Mouse (Mus musculus): ENCODE measurements around the gene Prps1l1. TPM values are rescaled to one million over a fixed set of nuclear protein-coding genes. Genes with fewer than 3 reads are reported as not detected.

Prps1l1 gene
- polyA plus RNA-seq, 1 experiment from 2014 or later: not detected

DNA sequence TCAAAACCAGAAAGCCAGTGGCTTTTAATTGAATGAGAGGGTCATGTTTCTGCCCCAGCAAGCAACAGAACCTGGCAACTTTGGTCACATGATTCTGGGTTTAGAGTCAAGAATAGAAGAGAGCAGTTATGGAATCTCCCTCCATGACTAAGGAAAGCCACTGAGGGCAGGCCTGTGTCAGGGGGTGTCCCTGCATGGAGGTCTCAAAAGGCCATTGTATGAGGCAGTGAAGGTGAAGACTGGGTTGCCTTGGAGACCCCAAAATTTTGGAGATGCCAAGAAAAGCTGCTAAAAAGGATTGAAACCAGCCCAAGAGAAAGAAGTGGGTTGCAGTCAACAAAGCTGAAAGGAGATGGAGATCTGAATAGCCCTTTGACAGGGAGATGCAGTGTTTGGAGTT lies 21.2 kb downstream of the Prps1l1 start:
- Histone ChIP-seq H3K9ac (no peak overlapping the region), H3K4me2 (no peak overlapping the region), H3K36me3 (no peaks in the 10 kb centered on the region), H3K27me3 (no peaks in the 10 kb centered on the region), H3K9me3 (replicated peaks) (no peaks in the 10 kb centered on the region), H3K4me1 (replicated peaks) (no peaks in the 10 kb centered on the region), H3K27ac (no peak overlapping the region), H3K4me3 (no peak overlapping the region)
- ATAC-seq (replicated peaks; ENCODE audit: insufficient number of reproducible peaks, insufficient read depth, low FRiP score, low read depth): no peak

DNA sequence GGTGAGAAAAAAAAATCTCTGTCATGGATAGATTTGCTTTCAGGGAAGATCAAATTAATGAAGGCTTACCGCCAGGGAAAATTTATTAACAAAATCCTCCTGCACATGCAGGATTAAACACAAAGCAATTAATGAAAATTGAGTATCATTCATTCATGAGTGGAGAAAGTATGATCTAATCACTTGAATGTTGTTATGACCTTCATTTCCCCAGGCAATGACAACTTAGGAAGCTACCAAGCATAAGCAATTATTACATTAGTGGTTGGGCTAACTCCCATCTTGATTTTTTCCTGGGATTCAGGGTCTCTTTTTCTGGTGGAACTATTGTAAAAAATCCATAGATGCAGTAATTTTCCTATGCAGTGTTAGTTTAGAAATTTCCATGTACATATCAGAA lies 23.3 kb downstream of the Prps1l1 start:
- Histone ChIP-seq H3K9ac (no peak overlapping the region), H3K27me3 (no peaks in the 10 kb centered on the region), H3K9me3 (replicated peaks) (no peaks in the 10 kb centered on the region), H3K36me3 (no peaks in the 10 kb centered on the region), H3K4me2 (no peak overlapping the region), H3K27ac (no peak overlapping the region), H3K4me1 (replicated peaks) (no peaks in the 10 kb centered on the region), H3K4me3 (no peak overlapping the region)
- no peak for ATAC-seq (replicated peaks; ENCODE audit: insufficient number of reproducible peaks, insufficient read depth, low FRiP score, low read depth)
- WGBS: 84% methylated on average over 1 of the region's 1 CpGs

GRCm38 (mm10) chr12:35008340-35009137 lies 24.0 kb downstream of the Prps1l1 start:
- ATAC-seq (replicated peaks; ENCODE audit: insufficient number of reproducible peaks, insufficient read depth, low FRiP score, low read depth): no peak

GRCm38 (mm10) chr12:35011462-35011861 lies 26.9 kb downstream of the Prps1l1 start:
- no peak overlapping the region for H3K4me2 ChIP-seq
- H3K9me3 ChIP-seq (replicated peaks): no peaks in the 10 kb centered on the region
- 48% methylated on average over 1 of the region's 1 CpGs for WGBS
- no peak overlapping the region for H3K4me3 ChIP-seq
- H3K36me3 ChIP-seq: no peaks in the 10 kb centered on the region
- no peaks in the 10 kb centered on the region for H3K27me3 ChIP-seq
- no peak for ATAC-seq (replicated peaks; ENCODE audit: insufficient number of reproducible peaks, insufficient read depth, low FRiP score, low read depth)
- no peaks in the 10 kb centered on the region for H3K4me1 ChIP-seq (replicated peaks)
- H3K9ac ChIP-seq: no peak overlapping the region
- H3K27ac ChIP-seq: no peak overlapping the region

More at GRCm38 (mm10) chr12:35008340-35009137, 24.0 kb downstream of the Prps1l1 start:
- Histone ChIP-seq H3K4me3 (no peak overlapping the region), H3K36me3 (no peaks in the 10 kb centered on the region), H3K27me3 (no peaks in the 10 kb centered on the region), H3K4me2 (no peak overlapping the region), H3K4me1 (replicated peaks) (no peaks in the 10 kb centered on the region), H3K9me3 (replicated peaks) (no peaks in the 10 kb centered on the region), H3K27ac (no peak overlapping the region), H3K9ac (no peak overlapping the region)
- WGBS: 65% methylated on average over 11 of the region's 11 CpGs

GRCm38 (mm10) chr12:35013950-35014349 lies 29.4 kb downstream of the Prps1l1 start:
- H3K4me1 ChIP-seq (replicated peaks): no peaks in the 10 kb centered on the region
- H3K36me3 ChIP-seq: no peaks in the 10 kb centered on the region
- no peaks in the 10 kb centered on the region for H3K27me3 ChIP-seq
- H3K9ac ChIP-seq: no peak overlapping the region
- H3K9me3 ChIP-seq (replicated peaks): no peaks in the 10 kb centered on the region
- H3K4me3 ChIP-seq: no peak overlapping the region
- H3K4me2 ChIP-seq: no peak overlapping the region
- no peak for ATAC-seq (replicated peaks; ENCODE audit: insufficient number of reproducible peaks, insufficient read depth, low FRiP score, low read depth)
- H3K27ac ChIP-seq: no peak overlapping the region
- 47% methylated on average over 2 of the region's 2 CpGs for WGBS

- Histone ChIP-seq H3K9ac (no peak overlapping the region), H3K36me3 (no peaks in the 10 kb centered on the region), H3K4me2 (no peak overlapping the region), H3K27me3 (no peaks in the 10 kb centered on the region), H3K4me3 (no peak overlapping the region), H3K27ac (no peak overlapping the region), H3K9me3 (replicated peaks) (no peaks in the 10 kb centered on the region), H3K4me1 (replicated peaks) (no peaks in the 10 kb centered on the region)
- ATAC-seq (replicated peaks; ENCODE audit: insufficient number of reproducible peaks, insufficient read depth, low FRiP score, low read depth): no peak
- WGBS: 55% methylated on average over 3 of the region's 3 CpGs
Measured at GRCm38 (mm10) chr12:35016056-35016455, 31.5 kb downstream of the Prps1l1 start.

- Histone ChIP-seq H3K4me3 (no peak overlapping the region), H3K9ac (no peak overlapping the region), H3K36me3 (no peaks in the 10 kb centered on the region), H3K4me2 (no peak overlapping the region), H3K4me1 (replicated peaks) (no peaks in the 10 kb centered on the region), H3K9me3 (replicated peaks) (no peaks in the 10 kb centered on the region), H3K27ac (no peak overlapping the region), H3K27me3 (no peaks in the 10 kb centered on the region)
- ATAC-seq (replicated peaks; ENCODE audit: insufficient number of reproducible peaks, insufficient read depth, low FRiP score, low read depth): no peak
- 76% methylated on average over 9 of the region's 9 CpGs for WGBS
Measured at GRCm38 (mm10) chr12:35016481-35017250, 32.1 kb downstream of the Prps1l1 start.

GRCm38 (mm10) chr12:35018679-35019237 lies 34.2 kb downstream of the Prps1l1 start:
- no peak overlapping the region for H3K4me3 ChIP-seq
- no peak overlapping the region for H3K4me2 ChIP-seq
- H3K9ac ChIP-seq: no peak overlapping the region
- H3K27me3 ChIP-seq: no peaks in the 10 kb centered on the region
- H3K27ac ChIP-seq: no peak overlapping the region
- H3K36me3 ChIP-seq: no peaks in the 10 kb centered on the region
- H3K9me3 ChIP-seq (replicated peaks): no peaks in the 10 kb centered on the region
- 74% methylated on average over 9 of the region's 9 CpGs for WGBS
- no peak for ATAC-seq (replicated peaks; ENCODE audit: insufficient number of reproducible peaks, insufficient read depth, low FRiP score, low read depth)
- no peaks in the 10 kb centered on the region for H3K4me1 ChIP-seq (replicated peaks)

- Histone ChIP-seq H3K9me3 (replicated peaks) (no peaks in the 10 kb centered on the region), H3K4me1 (replicated peaks) (no peaks in the 10 kb centered on the region), H3K4me3 (no peak overlapping the region), H3K9ac (no peak overlapping the region), H3K4me2 (no peak overlapping the region), H3K27ac (no peak overlapping the region), H3K36me3 (no peaks in the 10 kb centered on the region), H3K27me3 (no peaks in the 10 kb centered on the region)
- ATAC-seq (replicated peaks; ENCODE audit: insufficient number of reproducible peaks, insufficient read depth, low FRiP score, low read depth): no peak
- 67% methylated on average over 9 of the region's 9 CpGs for WGBS
Measured at GRCm38 (mm10) chr12:35021285-35021684, 36.7 kb downstream of the Prps1l1 start.

DNA sequence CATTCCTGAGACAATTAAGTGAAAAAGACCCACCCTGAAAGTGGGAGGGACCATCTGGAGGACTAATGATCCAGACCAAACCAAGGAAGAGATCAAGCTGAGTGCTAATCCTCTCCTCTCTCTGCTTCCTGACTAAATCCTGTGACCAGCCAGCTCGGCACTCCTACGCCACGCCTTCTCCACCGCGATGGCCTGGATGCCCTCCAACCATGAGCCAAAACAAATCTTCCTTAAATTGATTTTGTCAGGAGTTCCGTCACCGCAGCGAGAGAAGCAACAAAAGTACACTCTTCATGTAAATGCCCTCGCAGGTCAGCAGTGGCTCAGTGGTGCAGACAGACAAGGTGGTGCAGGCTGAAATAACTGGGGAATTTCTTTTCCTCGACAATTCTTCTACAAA lies 37.5 kb downstream of the Prps1l1 start:
- Histone ChIP-seq H3K4me2 (no peak overlapping the region), H3K9me3 (replicated peaks) (no peaks in the 10 kb centered on the region), H3K4me1 (replicated peaks) (no peaks in the 10 kb centered on the region), H3K27ac (no peak overlapping the region), H3K9ac (no peak overlapping the region), H3K4me3 (no peak overlapping the region), H3K36me3 (no peaks in the 10 kb centered on the region), H3K27me3 (no peaks in the 10 kb centered on the region)
- no peak for ATAC-seq (replicated peaks; ENCODE audit: insufficient number of reproducible peaks, insufficient read depth, low FRiP score, low read depth)
- 47% methylated on average over 10 of the region's 10 CpGs for WGBS

DNA sequence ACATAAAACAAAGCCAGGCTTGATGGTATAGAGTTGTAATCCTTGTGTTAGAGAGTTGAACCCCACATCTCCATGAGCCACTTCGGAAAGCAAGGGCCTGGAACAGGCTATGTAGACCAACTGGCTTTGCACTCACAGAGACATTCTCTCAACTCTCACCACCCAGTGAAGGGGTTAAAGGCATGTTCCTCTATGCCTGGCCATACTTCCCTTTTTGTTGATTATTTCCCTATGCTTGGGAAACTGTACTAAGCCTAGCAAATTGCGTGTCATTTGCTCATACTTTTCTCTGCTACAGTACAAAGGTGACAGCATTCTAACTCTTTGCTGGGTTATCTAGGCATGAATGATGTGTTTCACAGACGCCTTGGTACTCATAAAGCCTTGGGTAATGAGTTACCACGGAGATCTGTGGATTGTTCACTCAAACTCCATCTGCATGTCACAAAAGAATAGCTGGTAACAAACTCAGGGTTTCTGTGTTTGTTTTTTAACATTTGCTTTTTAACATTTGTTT lies 41.4 kb downstream of the Prps1l1 start:
- Histone ChIP-seq H3K4me1 (replicated peaks) (no peaks in the 10 kb centered on the region), H3K9ac (no peak overlapping the region), H3K4me2 (no peak overlapping the region), H3K27ac (no peak overlapping the region), H3K4me3 (no peak overlapping the region), H3K27me3 (no peaks in the 10 kb centered on the region), H3K9me3 (replicated peaks) (no peaks in the 10 kb centered on the region), H3K36me3 (no peaks in the 10 kb centered on the region)
- ATAC-seq (replicated peaks; ENCODE audit: insufficient number of reproducible peaks, insufficient read depth, low FRiP score, low read depth): no peak
- WGBS: 72% methylated on average over 4 of the region's 4 CpGs

Measured in heart, embryonic 15.5 days (tissue).